Mouse (Mus musculus) neural tube, embryonic 13.5 days (tissue): ENCODE measurements around the gene A630010A05Rik. TPM values are rescaled to one million over a fixed set of nuclear protein-coding genes. Genes with fewer than 3 reads are reported as not detected.
"Not testable (repeated sequence)": the region's sequence is repeated elsewhere in the genome, so short reads cannot be mapped to it uniquely, and the experiment has no call there.

Experiments
- ATAC-seq: fragments of 200-750 bp; cut with Nextera tagmentation; 2 replicates; pipeline ENCODE4 v1.8.0; 2017; ENCODE audit warnings: low read depth, mild to moderate bottlenecking, moderate TSS enrichment, moderate library complexity
- H3K27ac ChIP-seq: fragments of 300-500 bp; sonication (generic); replicated peaks from 2 replicates; pipeline ENCODE4 v1.5.1; 2015; ENCODE audit warnings: moderate library complexity, mild to moderate bottlenecking, inconsistent platforms
- H3K27me3 ChIP-seq: fragments of 300-500 bp; sonication (generic); 2 replicates; pipeline ENCODE4 v1.6.1; 2015; ENCODE audit warnings: mild to moderate bottlenecking, inconsistent platforms
- H3K36me3 ChIP-seq: fragments of 300-500 bp; sonication (generic); 2 replicates; pipeline ENCODE4 v1.6.1; 2015; ENCODE audit warnings: mild to moderate bottlenecking, inconsistent platforms
- H3K4me1 ChIP-seq: fragments of 300-500 bp; sonication (generic); replicated peaks from 2 replicates; pipeline ENCODE4 v1.6.1; 2015; ENCODE audit warnings: inconsistent platforms
- H3K4me2 ChIP-seq: fragments of 300-500 bp; sonication (generic); 2 replicates; pipeline ENCODE4 v1.6.1; 2015; ENCODE audit warnings: inconsistent platforms, mild to moderate bottlenecking, moderate library complexity
- H3K4me3 ChIP-seq: fragments of 300-500 bp; sonication (generic); 2 replicates; pipeline ENCODE4 v1.5.1; 2015; ENCODE audit warnings: mild to moderate bottlenecking, inconsistent platforms
- H3K9ac ChIP-seq: fragments of 300-500 bp; sonication (generic); 2 replicates; pipeline ENCODE4 v1.6.1; 2015; ENCODE audit warnings: moderate library complexity, mild to moderate bottlenecking, inconsistent platforms
- H3K9me3 ChIP-seq: fragments of 300-500 bp; sonication (generic); 2 replicates; pipeline ENCODE4 v1.6.1; 2016; ENCODE audit warnings: inconsistent platforms
- WGBS: fragments of 180-500 bp; shearing (Covaris S2); methylation state at CpG from one replicate; pipeline ENCODE4 v1.1.7; 2015; 5-methylcytosine and 5-hydroxymethylcytosine counted together
- polyA plus RNA-seq: library from polyadenylated mRNA; unstranded; fragments of >200 nt; fragmentation: Nextera tagmentation; extraction: Ambion mirVana; gene quantifications from 2 replicates; pipeline ENCODE4 v1.2.1, GENCODE M21; 2015

A630010A05Rik gene
- not detected in 2 replicates for polyA plus RNA-seq

DNA sequence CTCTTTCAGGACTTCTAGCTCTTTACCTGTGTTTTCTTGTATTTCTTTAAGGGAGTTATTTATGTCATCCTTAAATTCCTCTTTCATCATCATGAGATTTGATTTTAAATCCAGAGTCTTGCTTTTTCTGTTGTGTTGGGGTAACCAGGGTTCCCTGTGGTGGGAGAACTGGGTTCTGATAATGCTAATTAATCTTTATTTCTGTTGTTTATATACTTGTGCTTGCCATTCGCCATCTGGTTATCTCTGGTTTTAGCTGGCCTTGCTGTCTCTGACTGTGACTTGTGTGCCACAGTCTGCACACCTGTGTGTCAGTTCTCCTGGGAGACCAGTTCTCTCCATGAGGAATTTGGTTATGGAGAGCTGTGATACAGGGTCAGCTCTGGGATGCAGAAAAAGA is at the start of gene A630010A05Rik:
A630010A05Rik (plus strand) TSS at position 301 of the 400 bp plus-strand sequence.
- Histone ChIP-seq H3K4me1 (no peaks in the 10 kb centered on the region), H3K4me2 (no peak within 1 kb of the TSS), H3K36me3 (no peaks in the 10 kb centered on the region), H3K9me3 (no peaks in the 10 kb centered on the region), H3K27me3 (no peaks in the 10 kb centered on the region), H3K4me3 (no peak within 1 kb of the TSS), H3K27ac (no peak within 1 kb of the TSS), H3K9ac (no peak within 1 kb of the TSS)
- WGBS = 90% methylated on average over 1 of the region's 1 CpGs
- no peak for ATAC-seq

DNA sequence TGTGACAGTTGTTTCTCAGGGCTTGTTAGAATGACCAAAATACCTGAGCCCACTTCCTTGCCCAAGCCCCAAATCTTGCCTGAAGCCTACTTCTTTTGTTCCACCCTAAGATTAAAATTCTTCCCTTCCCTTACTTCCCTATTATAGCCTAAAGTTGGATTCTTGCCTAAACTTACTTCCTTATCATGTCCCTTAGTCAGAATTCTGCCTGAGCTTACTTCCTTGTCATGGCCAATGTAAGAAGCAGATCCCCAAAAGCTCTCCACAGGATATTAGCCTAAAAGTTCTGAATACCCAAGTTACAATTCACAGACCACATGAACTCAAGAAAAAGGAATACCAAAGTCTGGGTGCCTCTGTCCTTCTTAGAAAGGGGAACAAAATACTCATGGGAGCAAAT is 26.4 kb upstream of the A630010A05Rik start:
- Histone ChIP-seq H3K4me3 (no peak overlapping the region), H3K27me3 (no peaks in the 10 kb centered on the region), H3K4me2 (no peak overlapping the region), H3K4me1 (no peaks in the 10 kb centered on the region), H3K9ac (no peak overlapping the region), H3K36me3 (no peaks in the 10 kb centered on the region), H3K9me3 (no peaks in the 10 kb centered on the region), H3K27ac (no peak overlapping the region)
- no peak for ATAC-seq

DNA sequence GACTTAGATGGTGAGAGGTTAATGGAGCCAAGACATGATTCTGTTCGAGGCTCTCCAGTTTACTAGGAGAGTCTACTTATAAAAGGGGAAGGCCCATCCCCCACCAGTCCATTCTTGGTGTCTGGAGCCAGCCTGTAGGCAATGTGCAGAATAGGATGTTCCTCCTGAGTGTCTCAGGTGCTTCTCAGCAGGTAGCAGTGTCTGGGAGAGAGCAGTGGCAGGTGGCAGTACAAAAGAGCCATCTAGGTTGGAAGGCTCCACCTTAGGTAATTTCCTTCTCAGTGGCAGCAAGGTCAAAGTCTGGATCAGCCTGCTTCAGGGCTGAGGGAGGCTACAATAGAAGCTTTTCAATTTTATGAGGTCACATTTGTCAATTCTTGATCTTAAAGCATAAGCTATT is 4.9 kb upstream of the A630010A05Rik start:
- not testable (repeated sequence) for H3K27ac ChIP-seq, H3K27me3 ChIP-seq, H3K4me3 ChIP-seq, H3K9ac ChIP-seq, H3K36me3 ChIP-seq, H3K4me2 ChIP-seq, H3K4me1 ChIP-seq, ATAC-seq, H3K9me3 ChIP-seq
- WGBS = 65% methylated on average over 1 of the region's 1 CpGs

Other genes starting within 250 kb of the A630010A05Rik start
- gene Fopnl, start 244.9 kb upstream of the A630010A05Rik start, polyA plus RNA-seq = 192 TPM in 2 replicates
- gene Abcc1, start 200.8 kb upstream of the A630010A05Rik start, polyA plus RNA-seq = 7.5 and 8.5 TPM in 2 replicates